Mouse (Mus musculus): Measurements from ENCODE around the gene Cul7.

Cul7 gene

DNA sequence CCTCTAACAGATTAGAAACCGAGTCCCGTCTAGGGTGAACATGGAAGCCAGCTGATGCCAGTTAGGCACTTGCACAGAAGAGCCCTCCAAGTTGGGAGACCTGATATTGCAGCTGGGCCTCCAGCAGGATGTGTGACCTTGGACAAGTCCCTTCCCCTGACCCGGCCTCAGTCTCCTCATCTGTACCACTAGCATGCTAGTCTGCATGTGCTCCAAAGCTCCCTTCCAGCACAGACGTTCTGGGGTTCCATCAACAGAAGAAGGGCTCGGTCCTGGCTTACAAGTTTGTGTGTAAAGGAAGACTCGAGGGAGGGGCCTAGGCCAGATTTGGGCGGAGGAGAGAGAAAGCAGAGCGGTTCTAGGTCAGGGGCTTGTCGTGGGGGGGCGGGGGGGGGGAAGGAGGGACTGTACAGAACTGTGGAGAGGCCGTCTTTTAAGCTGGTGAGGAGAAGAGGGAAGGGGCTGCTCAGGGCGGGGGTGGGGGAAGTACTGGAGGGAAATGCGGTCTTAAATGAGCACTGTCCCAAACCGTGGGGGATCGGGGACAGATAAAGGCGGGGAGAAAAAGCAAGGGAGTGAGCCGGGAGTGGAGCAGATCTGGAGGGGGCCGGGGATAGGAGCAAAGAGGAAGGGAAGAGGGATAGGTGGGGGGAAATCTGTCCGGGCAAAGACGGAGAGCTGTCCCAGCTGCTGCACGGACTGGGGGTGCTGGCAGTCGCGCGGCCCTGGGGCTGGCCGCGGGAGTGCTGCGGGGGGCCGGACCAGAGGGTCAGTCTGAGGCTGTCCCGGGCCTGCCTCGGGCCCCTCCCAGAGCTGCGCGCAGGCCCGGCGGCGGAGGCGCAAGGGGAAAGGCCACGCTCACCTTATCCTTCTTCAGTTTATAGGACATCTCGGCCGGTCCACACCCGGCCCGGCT is 54.1 kb downstream of the Cul7 start:
- no peak for DNase-seq (ENCODE audit: low read depth in 2 of 2, low spot score in 2 of 2)

DNA sequence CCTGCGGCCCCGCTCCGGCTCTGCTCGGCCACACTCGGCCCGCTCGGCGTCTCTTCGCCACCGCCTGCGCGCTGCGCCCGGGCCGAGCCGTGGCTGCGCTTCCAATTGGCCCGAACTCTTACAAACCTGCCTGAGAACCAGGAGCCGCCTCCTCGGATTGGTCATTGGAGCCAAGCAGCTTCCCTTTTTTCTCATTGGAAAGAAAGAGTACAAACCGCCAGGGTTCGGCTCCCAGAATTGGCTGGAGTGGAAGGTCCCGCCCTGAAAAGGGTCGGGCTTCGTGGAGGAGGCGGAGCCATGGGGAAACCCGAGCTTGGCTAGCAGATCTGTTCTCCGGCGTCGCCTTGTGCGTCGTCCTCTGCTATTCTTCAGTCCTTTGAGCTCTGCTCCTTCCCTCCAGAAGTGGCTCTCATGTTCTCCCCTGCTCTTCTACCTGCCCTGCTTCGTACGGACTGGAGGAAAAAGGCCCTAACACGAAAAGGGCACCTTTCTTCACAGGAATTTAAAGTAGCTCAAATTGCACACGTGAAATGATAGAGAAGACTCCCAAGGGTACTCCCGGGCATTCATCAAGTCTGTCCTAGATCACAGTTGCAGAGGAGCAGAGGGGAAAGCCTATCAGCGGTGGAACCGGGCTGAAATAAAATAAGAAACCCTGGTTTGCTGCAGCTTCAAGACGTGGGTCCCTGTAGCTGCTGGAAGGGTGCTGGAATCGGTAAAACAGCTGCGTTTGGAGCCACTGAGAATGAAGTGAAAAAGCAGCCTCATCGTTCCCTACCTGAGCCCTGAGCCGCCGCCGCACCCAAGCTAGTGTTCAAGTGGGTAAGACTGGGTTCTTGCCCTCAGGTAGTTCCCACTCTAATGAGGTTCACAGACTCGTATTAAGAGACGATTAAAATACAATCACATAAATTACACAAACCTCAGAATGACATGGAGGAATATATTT is 55.0 kb downstream of the Cul7 start, which contains the start of gene Ppp2r5d:
Gene Ppp2r5d, minus strand, starts transcription at position 225 of the 949 bp plus-strand sequence.
- peak; percentile 94 to 96 for DNase-seq (ENCODE audit: low read depth in 2 of 2, low spot score in 2 of 2)

DNA sequence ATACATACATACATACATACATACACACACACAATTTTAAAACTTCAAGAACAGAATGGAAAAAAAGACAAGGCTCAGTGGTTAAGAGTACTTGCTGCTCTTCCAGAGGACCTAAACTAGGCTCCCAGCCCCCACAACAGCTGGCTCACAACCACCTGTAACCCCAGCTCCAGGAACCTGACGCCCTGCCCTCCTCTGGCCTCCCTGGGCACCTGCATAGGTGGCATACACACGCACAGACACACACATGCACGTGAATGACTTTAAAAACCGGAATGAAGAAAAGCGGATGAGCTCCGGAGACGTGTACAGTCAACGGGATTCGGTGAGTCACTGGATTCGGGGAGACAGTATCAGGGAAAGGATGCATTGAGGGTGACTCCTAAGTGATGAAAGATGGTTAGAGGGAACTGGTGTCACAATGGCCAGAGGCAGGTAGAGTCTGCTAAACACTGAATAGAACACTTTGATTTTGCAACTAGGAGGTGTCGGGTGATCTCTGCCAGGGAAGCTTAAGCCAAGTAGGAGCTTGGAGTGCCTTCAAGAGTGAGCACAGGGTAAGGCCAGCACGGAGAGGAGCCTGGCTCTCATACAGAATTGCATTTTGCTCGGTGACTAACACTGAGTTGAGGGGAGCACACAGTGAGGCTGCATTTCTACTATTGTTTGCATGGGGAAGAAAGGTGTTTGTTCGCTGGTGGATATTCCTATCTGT is 56.4 kb downstream of the Cul7 start:
- no peak for DNase-seq (ENCODE audit: low read depth in 2 of 2, low spot score in 2 of 2)

DNA sequence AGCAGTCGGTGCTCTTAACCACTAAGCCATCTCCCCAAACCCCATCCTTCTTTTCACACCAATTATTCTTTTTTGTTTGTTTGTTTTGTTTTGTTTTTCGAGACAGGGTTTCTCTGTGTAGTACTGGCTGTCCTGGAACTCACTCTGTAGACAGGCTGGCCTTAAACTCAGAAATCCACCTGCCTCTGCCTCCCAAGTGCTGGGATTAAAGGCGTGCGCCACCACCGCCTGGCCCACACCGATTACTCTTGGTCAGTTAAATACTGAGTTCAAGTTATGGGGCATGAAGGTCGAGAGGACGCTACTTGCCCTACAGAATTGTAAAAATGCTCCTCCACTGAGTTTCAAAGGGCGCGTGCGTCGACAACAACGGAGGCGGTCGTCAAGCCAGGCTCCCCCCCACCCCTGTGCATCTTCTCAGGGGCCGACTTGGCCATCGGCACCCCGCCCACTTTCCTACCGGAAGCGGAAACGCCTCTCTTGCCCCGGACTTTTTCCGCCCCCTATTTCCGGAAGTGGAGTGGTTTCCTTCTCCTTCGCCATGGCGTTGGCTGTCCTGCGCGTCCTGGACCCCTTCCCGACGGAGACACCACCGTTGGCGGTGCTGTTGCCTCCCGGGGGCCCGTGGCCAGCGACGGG is 60.9 kb downstream of the Cul7 start, which contains the start of gene Pex6:
Gene Pex6, plus strand, starts transcription at position 505 of the 639 bp plus-strand sequence.
- peak; percentile 88 to 90 for DNase-seq (ENCODE audit: low read depth in 2 of 2, low spot score in 2 of 2)

DNA sequence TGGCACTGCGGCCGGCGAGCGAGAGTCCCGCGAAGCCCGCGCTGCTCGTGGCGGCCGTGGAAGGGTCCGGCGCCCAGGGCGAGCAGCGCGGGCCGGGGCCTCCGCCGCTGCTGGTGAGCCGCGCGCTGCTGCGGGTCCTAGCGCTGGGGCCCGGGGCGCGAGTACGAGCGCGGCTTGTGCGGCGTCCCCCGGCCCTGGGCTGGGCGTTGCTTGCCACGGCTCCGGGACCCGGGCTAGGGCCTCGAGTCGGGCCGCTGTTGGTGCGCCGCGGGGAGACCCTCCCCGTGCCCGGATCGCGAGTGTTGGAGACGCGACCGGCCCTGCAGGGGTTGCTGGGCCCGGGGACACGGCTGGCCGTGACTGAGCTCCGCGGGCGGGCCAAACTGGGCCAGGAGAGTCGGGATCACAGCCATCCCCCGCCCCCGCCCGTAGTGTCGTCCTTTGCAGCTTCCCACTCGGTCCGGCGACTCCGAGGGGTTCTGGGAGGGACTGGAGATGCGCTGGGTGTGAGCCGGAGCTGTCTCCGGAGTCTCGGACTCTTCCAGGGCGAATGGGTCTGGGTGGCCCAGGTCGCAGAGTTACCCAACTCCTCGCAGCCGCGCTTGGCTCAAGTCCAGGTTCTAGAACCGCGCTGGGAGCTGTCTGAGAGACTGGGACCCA is 61.6 kb downstream of the Cul7 start:
- DNase-seq (ENCODE audit: low read depth in 2 of 2, low spot score in 2 of 2) = no peak

DNA sequence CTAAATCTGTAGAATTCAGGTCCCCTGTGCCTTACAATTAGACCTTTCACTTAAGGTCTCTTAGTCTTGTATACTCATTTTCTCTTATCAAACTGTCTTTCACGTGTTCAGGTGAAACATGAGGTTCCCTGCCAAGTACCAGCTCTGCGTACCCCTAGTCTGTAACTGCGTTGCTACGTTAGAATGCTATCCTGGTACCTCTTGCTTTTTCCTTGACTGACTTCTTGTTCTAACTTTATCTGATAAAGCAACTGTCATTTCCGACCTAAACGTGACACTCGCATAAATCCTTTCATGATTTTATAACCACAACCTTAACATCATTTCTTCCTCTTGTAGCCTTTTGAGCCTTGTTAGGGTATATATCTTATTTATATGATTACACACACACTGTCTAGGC is 62.3 kb downstream of the Cul7 start:
- no peak for DNase-seq (ENCODE audit: low read depth in 2 of 2, low spot score in 2 of 2)

DNA sequence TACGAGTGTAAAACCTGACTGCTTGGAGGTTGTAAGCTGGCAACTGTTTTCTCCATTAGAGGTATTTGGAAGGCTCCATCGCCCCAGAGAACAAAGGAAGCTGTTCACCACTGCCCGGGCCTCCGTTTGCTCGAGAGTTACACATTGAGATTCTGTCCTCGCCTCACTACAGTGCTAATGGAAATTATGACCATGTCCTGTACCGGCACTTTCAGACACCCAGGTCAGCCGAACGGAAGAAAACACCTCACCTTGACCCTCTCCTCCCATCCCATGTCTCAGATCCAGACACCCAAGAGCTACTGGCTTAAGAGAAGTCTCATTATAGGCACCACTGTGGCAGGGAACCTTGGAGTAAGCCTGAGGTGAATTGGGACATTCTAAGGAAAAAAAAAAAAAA is 63.7 kb downstream of the Cul7 start:
- no peak for DNase-seq (ENCODE audit: low read depth in 2 of 2, low spot score in 2 of 2)
